Mouse (Mus musculus): ENCODE measurements around the gene Spata31d1a.
"Not testable (repeated sequence)": the region's sequence is repeated elsewhere in the genome, so short reads cannot be mapped to it uniquely, and the experiment has no call there.

The Spata31d1a gene

GRCm38 (mm10) chr13:59710230-59710629 lies at the start of gene Spata31d1a:
Spata31d1a (minus strand) TSS chr13:59710330.
- no peak for DNase-seq (ENCODE audit: low spot score)

- DNase-seq (ENCODE audit: low spot score) = no peak
Observed at GRCm38 (mm10) chr13:59756906-59757305, 46.8 kb upstream of the Spata31d1a start.

- no peak for DNase-seq (ENCODE audit: low spot score)
Observed at GRCm38 (mm10) chr13:59750310-59750709, 40.2 kb upstream of the Spata31d1a start.

GRCm38 (mm10) chr13:59746711-59747110 lies 36.6 kb upstream of the Spata31d1a start, which contains the start of gene 1700014D04Rik:
1700014D04Rik (minus strand) TSS chr13:59746752.
- DNase-seq (ENCODE audit: low spot score) = no peak

GRCm38 (mm10) chr13:59746164-59746563 lies 36.0 kb upstream of the Spata31d1a start:
- peak; percentile 60 for DNase-seq (ENCODE audit: low spot score)

GRCm38 (mm10) chr13:59745462-59745861 lies 35.3 kb upstream of the Spata31d1a start:
- no peak for DNase-seq (ENCODE audit: low spot score)

GRCm38 (mm10) chr13:59741697-59742096 lies 31.6 kb upstream of the Spata31d1a start:
- no peak for DNase-seq (ENCODE audit: low spot score)

- DNase-seq (ENCODE audit: low spot score) = peak; percentile 80
Observed at GRCm38 (mm10) chr13:59741096-59741495, 31.0 kb upstream of the Spata31d1a start.

- DNase-seq (ENCODE audit: low spot score) = no peak
Observed at GRCm38 (mm10) chr13:59739397-59739796, 29.3 kb upstream of the Spata31d1a start.

GRCm38 (mm10) chr13:59738455-59738854 lies 28.3 kb upstream of the Spata31d1a start:
- DNase-seq (ENCODE audit: low spot score) = no peak

- DNase-seq (ENCODE audit: low spot score) = no peak
Observed at GRCm38 (mm10) chr13:59735190-59735589, 25.1 kb upstream of the Spata31d1a start.

- peak; percentile 49 for DNase-seq (ENCODE audit: low spot score)
Observed at GRCm38 (mm10) chr13:59734347-59734746, 24.2 kb upstream of the Spata31d1a start.

- DNase-seq (ENCODE audit: low spot score) = no peak
Observed at GRCm38 (mm10) chr13:59733936-59734335, 23.8 kb upstream of the Spata31d1a start.

GRCm38 (mm10) chr13:59731652-59732051 lies 21.5 kb upstream of the Spata31d1a start, which contains the start of gene Spata31d1d:
Spata31d1d (minus strand) TSS chr13:59731752.
- no peak for DNase-seq (ENCODE audit: low spot score)

- DNase-seq (ENCODE audit: low spot score) = peak; percentile 82
Observed at GRCm38 (mm10) chr13:59728378-59729093, 18.4 kb upstream of the Spata31d1a start.

- no peak for DNase-seq (ENCODE audit: low spot score)
Observed at GRCm38 (mm10) chr13:59726139-59726867, 16.2 kb upstream of the Spata31d1a start.

- DNase-seq (ENCODE audit: low spot score) = not testable (repeated sequence)
Observed at GRCm38 (mm10) chr13:59722089-59722488, 12.0 kb upstream of the Spata31d1a start.

- DNase-seq (ENCODE audit: low spot score) = no peak
Observed at GRCm38 (mm10) chr13:59719475-59719874, 9.3 kb upstream of the Spata31d1a start.

GRCm38 (mm10) chr13:59718857-59719440 lies 8.8 kb upstream of the Spata31d1a start:
- not testable (repeated sequence) for DNase-seq (ENCODE audit: low spot score)

- DNase-seq (ENCODE audit: low spot score) = no peak
Observed at GRCm38 (mm10) chr13:59713710-59714109, 3.6 kb upstream of the Spata31d1a start.

GRCm38 (mm10) chr13:59711984-59712383 lies 1.9 kb upstream of the Spata31d1a start, which contains the start of gene Spata31d1b:
Spata31d1b (plus strand) TSS chr13:59712284.
- not testable (repeated sequence) for DNase-seq (ENCODE audit: low spot score)

- no peak for DNase-seq (ENCODE audit: low spot score)
Observed at GRCm38 (mm10) chr13:59704562-59704961, 5.6 kb downstream of the Spata31d1a start.

GRCm38 (mm10) chr13:59703514-59703913 lies 6.6 kb downstream of the Spata31d1a start:
- DNase-seq (ENCODE audit: low spot score) = no peak
